Mouse (Mus musculus): ENCODE measurements around the gene 9530003J23Rik.
"Not testable (repeated sequence)": the region's sequence is repeated elsewhere in the genome, so short reads cannot be mapped to it uniquely, and the experiment has no call there.

The 9530003J23Rik gene

DNA sequence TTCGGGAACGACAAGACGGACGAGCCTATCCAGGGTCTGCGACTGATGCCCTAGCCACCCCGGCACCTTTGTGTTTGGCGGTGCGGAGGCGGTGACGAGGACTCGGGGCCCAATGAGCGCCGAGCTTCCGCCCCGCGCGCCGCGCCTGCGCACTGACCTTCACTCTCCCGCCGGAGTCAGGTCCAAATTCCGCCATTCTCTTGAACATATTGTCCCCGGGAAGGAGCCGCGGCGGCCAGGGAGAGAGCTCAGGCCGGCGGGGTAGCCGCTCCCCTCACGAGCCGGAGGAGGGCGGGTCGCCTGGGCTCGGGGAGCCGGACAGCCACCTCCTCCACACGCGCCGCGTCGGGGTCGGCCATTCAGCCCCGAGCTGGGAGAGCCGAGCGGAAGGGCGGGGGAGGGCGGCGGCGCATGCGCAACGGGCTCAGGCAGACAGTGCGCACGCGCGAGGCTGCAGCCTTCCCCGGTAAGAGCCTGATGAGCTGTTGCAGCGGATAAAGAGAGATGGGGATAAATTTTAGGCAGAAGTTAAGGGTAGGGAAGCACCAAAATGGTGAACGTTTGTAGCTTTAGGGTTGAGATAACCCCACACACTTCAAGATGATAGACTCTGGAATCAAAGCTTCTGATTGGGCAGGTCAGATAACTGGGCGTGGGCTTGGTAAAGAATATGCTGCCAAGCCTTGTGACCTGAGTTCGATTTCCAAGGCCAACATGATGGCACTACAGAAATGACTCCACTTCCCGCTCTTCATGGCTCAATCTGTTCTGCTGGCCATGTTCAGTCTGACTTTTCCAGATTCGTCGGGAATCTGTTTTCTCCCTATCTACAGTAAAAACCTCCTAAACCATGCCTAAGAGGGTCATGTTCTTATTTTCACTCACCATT, 14.2 kb downstream of the 9530003J23Rik start, which contains the start of gene Yeats4:
Gene Yeats4, minus strand, starts transcription at position 406 of the 889 bp plus-strand sequence.
- DNase-seq: peak; percentile 89 to 91

DNA sequence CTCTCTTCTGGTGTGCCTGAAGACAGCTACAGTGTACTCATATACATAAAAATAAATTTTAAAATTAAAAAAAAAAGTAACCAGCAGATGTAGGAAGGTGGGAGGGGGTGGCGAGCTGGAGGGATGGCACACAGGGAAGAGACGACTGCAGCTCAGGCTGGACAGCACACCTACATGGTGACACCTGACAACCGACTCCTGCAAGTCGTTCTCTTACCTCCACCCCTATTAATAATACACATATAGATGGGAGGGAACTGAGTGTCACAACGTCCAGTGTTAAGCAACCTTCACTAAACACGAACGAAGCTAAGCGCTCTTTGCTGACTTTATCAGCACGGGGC, 14.8 kb downstream of the 9530003J23Rik start:
- DNase-seq: no peak

DNA sequence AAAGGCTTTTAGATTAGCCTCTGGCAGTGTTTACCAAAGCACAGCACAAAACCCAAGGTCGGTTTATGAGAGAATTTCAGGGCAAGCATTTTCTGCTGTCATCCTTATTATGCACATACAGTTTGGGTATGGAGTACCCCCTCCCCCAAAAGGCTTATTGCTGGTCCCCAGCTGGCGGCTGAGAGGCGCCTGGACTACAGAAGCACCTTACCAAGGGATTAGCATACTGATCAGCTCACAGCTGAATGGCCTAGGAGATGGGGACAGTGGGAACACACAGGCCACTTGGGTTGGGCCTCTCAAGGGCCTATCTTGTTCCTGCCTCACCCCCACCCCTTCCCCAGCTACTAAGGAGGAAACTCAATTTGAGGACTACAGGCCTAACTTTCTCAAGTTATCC, 15.7 kb downstream of the 9530003J23Rik start:
- DNase-seq: no peak

GRCm38 (mm10) chr10:117218351-117218750, 20.2 kb downstream of the 9530003J23Rik start:
- no peak for DNase-seq

DNA sequence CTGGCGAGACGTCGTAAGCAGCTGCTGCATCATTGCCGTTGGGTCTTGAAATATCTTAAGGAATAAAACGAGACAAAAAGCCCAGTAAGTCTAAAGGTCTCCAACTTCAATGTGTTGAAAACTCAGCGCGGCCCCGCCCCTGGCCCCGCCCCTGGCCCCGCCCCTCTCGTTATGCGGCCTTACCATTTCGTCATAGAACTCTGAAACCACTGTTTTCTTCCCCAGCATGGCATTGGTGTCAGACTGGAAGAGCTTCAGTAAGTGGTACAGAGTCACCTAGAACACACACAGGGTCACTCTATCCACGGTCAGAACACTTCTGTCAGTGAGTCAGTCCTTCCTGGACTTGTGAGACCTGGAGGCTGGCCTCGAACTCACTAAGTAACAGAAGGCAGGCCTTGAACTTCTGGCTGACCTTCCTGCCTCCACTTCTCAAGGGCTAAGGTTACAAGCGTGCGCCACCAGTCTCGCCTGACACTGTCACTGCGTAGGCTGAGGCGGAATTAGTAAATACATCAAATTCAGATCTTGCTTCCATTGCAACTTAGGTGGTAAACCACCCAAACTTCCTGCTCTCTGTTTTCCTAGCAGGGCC, 21.2 kb downstream of the 9530003J23Rik start:
- DNase-seq: no peak

DNA sequence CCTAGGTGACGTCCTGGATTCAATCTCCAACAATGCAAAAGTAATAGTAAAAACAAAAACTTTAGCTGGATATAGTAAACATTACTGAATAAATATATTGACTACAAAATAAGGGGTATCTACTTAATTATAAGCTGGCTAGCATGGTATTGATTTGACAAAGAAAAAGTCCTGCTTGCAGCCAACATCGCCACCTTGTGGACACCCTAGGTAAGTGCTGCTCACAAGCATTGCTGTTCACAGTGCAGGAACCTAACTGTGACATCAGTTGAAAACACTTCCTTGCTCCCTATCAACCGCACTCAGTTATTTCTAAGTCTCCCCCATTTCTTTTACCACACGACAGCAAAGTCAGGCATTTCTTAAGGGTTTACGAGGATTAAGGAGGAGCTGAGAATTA, 21.7 kb downstream of the 9530003J23Rik start:
- DNase-seq: peak in 1 of 2 experiments; percentile 25

DNA sequence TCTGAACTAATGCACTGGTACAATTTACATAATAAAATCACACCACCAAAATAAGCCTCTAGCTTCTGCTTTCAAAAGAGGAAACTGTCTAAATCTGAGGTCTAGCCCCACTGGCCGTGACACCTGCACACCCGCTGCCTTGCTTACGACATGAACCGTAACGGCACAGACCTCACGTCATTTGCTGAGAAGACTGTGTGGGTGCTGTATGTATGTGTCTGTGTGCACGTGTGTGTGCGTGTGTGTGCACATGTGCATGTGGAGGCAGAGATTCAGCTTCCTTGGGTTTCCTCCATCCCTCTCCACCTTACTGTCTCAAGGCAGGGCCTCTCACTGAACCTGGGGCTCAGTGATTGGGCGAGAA, 22.4 kb downstream of the 9530003J23Rik start:
- peak; percentile 15 to 47 for DNase-seq

GRCm38 (mm10) chr10:117215409-117216131, 22.9 kb downstream of the 9530003J23Rik start:
- DNase-seq: no peak

GRCm38 (mm10) chr10:117211023-117211422, 27.5 kb downstream of the 9530003J23Rik start:
- no peak for DNase-seq

DNA sequence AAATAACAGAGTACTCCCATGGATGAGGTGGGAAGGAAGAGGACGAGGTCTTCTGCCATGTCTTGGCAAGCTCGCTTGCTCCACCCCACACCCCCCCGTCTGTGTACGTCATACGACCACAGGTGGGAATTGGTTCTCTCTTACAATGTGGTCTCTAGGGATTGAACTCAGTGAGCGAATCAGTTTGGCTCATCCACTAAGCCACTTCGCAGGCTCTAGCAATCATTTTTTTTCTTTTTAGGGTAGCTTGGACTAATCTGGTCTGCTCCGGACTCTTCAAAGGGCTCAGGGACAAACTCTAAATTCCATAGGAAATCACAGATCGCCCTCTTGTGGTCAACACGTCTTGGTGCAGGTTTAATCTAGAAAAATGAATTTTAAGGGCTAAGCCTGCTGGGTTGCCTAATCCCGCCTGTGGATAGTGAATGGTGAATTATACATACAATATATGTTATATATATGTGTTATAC, 29.0 kb downstream of the 9530003J23Rik start:
- no peak for DNase-seq

DNA sequence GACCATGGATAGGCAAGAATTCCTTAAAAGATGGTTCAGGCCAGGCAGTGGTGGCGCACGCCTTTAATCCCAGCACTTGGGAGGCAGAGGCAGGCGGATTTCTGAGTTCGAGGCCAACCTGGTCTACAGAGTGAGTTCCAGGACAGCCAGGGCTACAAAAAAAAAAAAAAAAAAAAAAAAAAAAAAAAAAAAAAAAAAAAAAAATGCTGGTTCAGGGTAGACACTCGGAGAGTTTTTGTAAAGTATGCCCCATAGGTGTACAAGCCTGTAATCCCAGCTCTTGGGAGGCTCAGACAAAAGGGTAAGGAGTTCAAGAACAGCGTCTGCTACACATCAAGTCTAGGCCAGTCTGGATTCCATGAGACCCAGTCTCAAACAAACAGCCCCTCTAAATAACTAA, 29.7 kb downstream of the 9530003J23Rik start:
- DNase-seq: not testable (repeated sequence)

- no peak for DNase-seq
Observed at GRCm38 (mm10) chr10:117208221-117208620, 30.3 kb downstream of the 9530003J23Rik start.

- DNase-seq: no peak
Observed at GRCm38 (mm10) chr10:117206070-117206469, 32.4 kb downstream of the 9530003J23Rik start.

DNA sequence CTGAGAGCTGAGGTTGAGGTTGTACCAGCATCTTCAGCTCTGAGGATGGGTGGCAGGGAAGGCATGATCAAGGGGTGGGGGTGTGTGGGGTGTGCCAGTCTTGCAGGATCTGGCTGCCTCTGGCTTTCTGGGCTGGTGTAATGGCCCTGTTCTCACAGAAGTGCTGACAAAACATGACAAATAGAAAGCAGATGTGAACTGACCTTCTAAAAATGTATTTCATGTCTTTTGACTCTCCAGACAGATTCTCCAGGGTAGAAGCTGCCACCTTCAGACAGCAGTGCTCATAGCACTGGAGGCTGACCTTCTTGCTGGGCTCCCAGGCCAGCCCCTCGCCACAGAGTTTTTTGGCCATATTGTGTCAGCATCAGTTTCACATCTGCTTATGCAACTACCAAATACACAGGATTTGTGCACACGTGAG, 34.9 kb downstream of the 9530003J23Rik start:
- no peak for DNase-seq

- no peak for DNase-seq
Observed at GRCm38 (mm10) chr10:117202981-117203557, 35.4 kb downstream of the 9530003J23Rik start.

GRCm38 (mm10) chr10:117199701-117200100, 38.8 kb downstream of the 9530003J23Rik start:
- DNase-seq: no peak

DNA sequence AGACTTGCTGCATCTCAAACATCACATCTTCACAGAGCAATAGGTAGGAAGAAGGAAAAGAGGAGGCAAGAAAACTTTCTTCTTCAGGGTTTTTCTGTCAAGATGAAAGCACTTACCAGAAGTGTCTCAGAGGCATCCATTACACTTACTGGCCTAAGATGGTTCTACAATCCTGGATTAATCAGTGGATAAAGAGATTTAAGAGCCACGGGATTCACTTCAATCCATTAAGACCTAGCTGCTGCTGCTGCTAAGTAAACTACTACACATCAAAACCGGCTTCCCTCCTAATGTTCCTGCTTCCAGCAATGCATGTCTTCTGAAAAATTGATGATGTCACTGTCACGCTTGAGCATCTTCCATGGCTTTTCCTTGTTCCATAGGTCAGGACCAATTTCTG, 41.8 kb downstream of the 9530003J23Rik start:
- DNase-seq: no peak

GRCm38 (mm10) chr10:117195748-117196147, 42.8 kb downstream of the 9530003J23Rik start:
- no peak for DNase-seq

DNA sequence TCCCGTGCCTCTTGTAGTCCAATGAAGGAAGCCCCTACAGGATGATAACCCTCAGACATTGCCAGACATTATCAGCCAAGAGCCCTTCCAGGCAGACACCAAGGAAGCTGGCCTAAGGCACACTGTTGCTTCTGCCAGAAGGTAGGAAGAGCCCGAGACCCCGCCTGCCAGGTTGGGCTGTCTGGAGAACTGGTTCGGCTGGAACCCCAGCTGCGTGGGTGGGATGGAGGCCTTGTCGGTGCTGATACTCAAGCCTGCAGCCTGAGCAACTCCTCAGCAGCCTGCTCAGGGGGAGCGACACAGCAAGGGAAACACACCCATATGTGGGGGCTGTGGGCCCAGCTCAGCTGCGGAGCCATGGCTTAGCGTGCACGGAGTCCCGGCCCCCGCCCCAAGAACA, 43.5 kb downstream of the 9530003J23Rik start:
- no peak for DNase-seq

GRCm38 (mm10) chr10:117193364-117193763, 45.1 kb downstream of the 9530003J23Rik start:
- DNase-seq: no peak

DNA sequence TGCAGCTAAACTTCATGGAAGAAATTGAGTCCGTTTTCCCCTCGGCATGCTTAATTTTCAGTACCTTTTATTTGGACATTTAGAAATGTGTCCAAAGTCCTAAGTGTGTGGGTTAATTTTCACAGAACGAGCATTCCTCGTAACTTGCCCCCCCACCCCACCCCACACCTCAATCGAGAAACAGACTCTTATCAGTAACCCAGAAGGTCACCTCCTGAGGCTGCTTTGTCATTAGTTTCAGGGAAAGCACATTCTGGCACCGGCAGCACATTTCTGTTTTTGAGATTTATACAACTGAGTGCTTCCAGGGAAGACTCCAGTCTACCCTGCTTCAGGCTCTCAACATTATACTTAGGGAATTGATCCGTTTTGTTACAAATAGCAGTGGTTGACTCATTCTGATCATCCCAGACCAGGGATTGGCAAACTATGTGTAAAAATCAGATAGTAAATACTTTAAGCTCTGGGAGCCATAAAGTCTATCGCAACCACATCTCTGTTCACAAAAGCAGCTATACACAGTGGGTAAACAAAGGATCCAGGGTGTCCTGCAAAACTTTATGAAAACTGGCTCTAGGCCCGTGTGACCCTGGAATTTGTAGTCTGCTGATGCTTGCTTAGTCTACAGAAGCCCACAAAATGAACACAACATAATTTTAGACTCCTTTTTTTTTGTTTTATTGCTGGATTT, 53.0 kb downstream of the 9530003J23Rik start:
- DNase-seq: no peak
